Mouse (Mus musculus) forebrain, embryonic 13.5 days (tissue): ENCODE measurements around the gene Fzd4. TPM values are rescaled to one million over a fixed set of nuclear protein-coding genes. Genes with fewer than 3 reads are reported as not detected.

ENCODE experiments used
- polyA plus RNA-seq: library from polyadenylated mRNA; unstranded; fragments of >200 nt; fragmentation: Nextera tagmentation; extraction: Ambion mirVana; gene quantifications from 2 replicates; pipeline ENCODE4 v1.2.1, GENCODE M21; 2015

Fzd4 gene
- polyA plus RNA-seq, 1 experiment from 2014 or later = 1.3 TPM

Other genes starting within 250 kb of the Fzd4 start
- 18.3 and 19.0 TPM in 2 replicates for gene Tmem135, start 133 bp upstream of the Fzd4 start, polyA plus RNA-seq
- 13.0 and 13.8 TPM in 2 replicates for gene Prss23, start 122.8 kb downstream of the Fzd4 start, polyA plus RNA-seq
- 1.5 and 1.6 TPM in 2 replicates for gene Me3, start 228.0 kb downstream of the Fzd4 start, polyA plus RNA-seq